Mouse (Mus musculus): ENCODE data around the gene Olfr159.

The Olfr159 gene

DNA sequence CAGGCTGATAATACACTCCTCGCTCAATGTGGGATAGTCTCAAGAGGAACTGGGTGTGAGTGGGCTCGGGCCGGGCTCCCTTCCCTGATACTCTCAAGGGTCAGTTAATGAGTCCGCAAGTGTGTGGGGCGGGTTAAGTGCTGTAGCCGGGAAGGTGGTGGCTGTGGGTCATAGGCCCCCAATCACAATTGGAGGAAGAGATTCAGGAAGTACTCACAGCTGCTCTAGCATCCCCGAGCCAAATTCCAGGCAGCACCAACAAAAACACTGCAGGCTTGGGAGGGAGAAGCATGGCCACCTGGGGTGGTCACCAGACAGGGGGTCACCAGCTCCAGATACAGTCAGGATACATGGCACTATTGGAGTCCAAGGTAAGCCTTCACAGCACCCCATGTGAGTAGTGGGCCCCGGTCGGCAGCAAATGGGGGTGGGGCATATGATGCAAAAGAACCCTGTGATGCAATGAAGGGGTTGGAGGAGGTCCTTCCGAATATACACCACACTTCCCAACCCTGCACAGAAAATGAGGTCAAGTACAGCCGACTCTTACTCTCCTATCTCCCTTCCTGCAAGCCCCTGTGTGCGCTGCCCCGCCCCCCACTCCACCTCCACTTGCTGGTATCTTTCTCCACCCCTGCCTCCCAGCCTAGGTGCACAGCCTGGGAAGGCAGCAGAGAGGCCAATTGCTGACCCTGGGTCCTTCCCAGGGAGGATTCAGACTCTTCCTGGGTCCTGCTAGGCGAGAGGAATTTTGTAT, 40.8 kb downstream of the Olfr159 start, which contains the start of gene Spaar:
TSS of gene Spaar (plus strand) at position 241 of the 757 bp plus-strand sequence.
- no peak for DNase-seq (ENCODE audit: low read depth in 1 of 2, low spot score in 2 of 2)

GRCm38 (mm10) chr4:43729126-43729525, 41.7 kb downstream of the Olfr159 start:
- no peak for DNase-seq (ENCODE audit: low read depth in 1 of 2, low spot score in 2 of 2)

DNA sequence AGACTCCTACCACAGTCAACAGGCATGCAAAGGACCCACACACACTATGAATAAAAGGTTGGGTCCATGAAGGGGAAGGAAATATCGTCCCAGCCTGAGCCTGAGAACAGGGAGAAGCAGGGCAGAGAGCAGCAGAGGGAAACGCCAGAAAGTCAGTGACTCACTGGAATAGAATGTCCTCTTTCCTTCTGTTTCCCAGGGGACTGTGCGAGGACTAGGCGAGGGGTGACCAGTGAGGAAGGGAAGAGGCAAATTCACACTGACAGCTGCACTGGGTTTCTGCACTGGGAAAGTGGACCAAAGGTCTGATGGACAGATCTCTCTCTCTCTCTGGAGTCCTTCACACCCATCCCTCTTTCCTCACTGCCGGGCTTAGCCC, 42.2 kb downstream of the Olfr159 start:
- DNase-seq (ENCODE audit: low read depth in 1 of 2, low spot score in 2 of 2) = no peak

- no peak for DNase-seq (ENCODE audit: low read depth in 1 of 2, low spot score in 2 of 2)
Measured at GRCm38 (mm10) chr4:43727718-43728575, 42.9 kb downstream of the Olfr159 start.

DNA sequence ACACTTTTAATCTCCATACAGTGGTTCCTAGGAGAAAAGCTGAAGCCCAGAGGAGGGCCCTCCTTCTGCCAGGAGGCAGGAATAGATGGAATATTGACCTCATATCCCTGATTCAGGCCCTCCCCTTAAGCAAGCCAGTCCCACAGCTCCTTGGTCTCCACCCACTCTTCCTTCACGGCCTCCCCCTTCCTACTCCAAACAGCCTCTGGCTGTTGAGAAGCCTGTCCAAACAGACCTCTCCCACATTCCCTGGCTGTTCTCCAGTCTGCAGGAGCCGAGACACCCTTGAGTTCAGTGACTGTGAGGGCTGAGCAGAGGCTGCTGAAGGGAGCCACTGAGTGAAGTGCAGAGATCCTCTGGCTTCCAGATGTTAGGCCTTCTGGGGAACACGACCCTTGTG, 43.8 kb downstream of the Olfr159 start, which contains the start of gene Hrct1:
TSS of gene Hrct1 (plus strand) at position 194 of the 400 bp plus-strand sequence.
- DNase-seq (ENCODE audit: low read depth in 1 of 2, low spot score in 2 of 2) = no peak

DNA sequence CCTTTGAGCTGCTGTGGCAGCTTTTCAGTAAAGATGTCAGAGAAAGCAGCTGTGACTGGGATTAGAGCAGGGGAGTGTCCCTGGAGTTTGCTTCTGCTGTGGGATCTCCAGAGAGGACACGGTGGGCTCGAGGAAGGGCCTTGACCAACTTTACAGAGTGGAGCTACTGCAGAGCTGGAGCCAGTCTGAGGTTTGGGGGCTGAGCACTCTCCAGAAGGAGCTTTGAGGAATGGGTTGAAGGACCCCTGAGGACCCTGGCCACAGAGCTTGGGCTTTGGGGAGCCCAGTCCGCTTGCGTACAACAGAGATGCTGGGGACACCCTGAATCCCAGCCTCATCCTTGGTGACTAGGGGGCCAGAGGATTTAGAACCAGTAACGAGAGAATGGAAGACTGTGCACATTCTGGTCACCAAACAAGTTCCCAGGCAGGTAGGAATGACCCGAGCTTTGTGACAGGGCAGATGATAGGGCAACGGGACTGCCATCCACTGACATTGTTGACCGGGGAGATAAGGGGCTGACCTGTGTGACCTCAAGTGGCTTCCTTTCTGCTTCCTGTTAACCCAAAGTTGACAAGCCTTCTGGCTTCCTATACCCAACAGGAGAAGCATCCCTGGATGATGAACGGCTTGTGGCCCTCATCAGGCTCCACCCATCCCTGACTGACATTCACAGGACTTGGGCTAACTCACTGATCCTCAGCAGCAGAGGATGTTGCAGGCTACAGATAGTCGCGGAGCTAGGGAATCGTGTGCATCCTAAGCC, 44.4 kb downstream of the Olfr159 start:
- no peak for DNase-seq (ENCODE audit: low read depth in 1 of 2, low spot score in 2 of 2)

DNA sequence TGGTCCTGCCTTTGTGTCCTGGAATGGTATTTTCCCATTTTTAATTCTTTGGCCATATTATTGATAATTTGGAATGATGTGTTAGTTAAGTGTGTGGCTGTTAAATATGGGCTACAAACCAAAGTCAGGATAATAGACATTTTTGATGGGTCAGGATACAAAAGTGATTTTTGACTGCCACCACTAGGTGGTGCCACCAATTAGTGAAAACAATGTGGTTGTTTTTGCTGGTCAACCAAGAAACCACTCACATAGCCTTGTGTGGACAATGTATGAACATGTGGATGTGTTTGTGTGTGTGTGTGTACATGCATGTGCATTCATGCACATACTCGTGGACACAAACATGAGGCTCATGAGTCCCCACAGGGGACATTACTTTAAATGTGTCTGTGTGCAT, 46.0 kb downstream of the Olfr159 start:
- no peak for DNase-seq (ENCODE audit: low read depth in 1 of 2, low spot score in 2 of 2)

- no peak for DNase-seq (ENCODE audit: low read depth in 1 of 2, low spot score in 2 of 2)
Measured at GRCm38 (mm10) chr4:43722191-43722590, 48.6 kb downstream of the Olfr159 start.

- no peak for DNase-seq (ENCODE audit: low read depth in 1 of 2, low spot score in 2 of 2)
Measured at GRCm38 (mm10) chr4:43720491-43721228, 50.1 kb downstream of the Olfr159 start.
